8 mouse cellular contexts compared by ENCODE assay signal in genomic region chr10:76668947-76669284, GRCm38 (mm10). TPM values are rescaled to one million over a fixed set of nuclear protein-coding genes. Genes with fewer than 3 reads are reported as not detected.
DNase-seq lines count a peak whose midpoint lies in the region; ATAC-seq and TF ChIP-seq lines count a peak whose summit lies in the region.

No protein-coding gene starts in this region.

- H3K4me2 ChIP-seq in heart, postnatal 0 days (ENCODE audit: low read depth, low read length), result no peak overlapping the region
- H3K4me2 ChIP-seq in stomach, embryonic 16.5 days (ENCODE audit: low read depth, low read length), result no peak overlapping the region
- H3K4me2 ChIP-seq in forebrain, embryonic 12.5 days, result no peak overlapping the region

- no peak for TF ChIP-seq POLR2A in brain, embryonic 14.5 days (IDR thresholded peaks at IDR 0.05; ENCODE audit: borderline replicate concordance, extremely low read depth, insufficient read depth, insufficient read length, poor library complexity, severe bottlenecking)

- peak; percentile 98 for DNase-seq in heart, adult 11 months
- no peak for DNase-seq in heart, postnatal 25 days (ENCODE audit: low spot score)
- peak; percentile 36 for DNase-seq in brain, embryonic 14.5 days (ENCODE audit: low read depth)
- peak; percentile 20 for DNase-seq in heart, postnatal 0 days (ENCODE audit: low spot score)
- peak; percentile 19 to 89 for DNase-seq in left cerebral cortex, adult 8-10 months (ENCODE audit: low spot score in 2 of 2)
- DNase-seq in natural killer cell, adult 2 months (ENCODE audit: low spot score in 2 of 2), result no peak

- intact Hi-C loops in heart, postnatal 25 days (cut with DNase I), result no loop called here

- H3K36me3 ChIP-seq in heart, postnatal 0 days (replicated peaks; ENCODE audit: control insufficient read depth, insufficient read depth, low read length), result no peaks in the 10 kb centered on the region
- no peaks in the 10 kb centered on the region for H3K36me3 ChIP-seq in stomach, embryonic 16.5 days (ENCODE audit: control insufficient read depth, insufficient read depth, low read length)
- H3K36me3 ChIP-seq in forebrain, embryonic 12.5 days (replicated peaks), result no peaks in the 10 kb centered on the region

- no peak for TF ChIP-seq EP300 in heart, postnatal 0 days (IDR thresholded peaks at IDR 0.05; ENCODE audit: low read depth)

- peaks cover 13% of the 10 kb centered on the region; the same call in 1 of the 2 replicates for H3K9me3 ChIP-seq in heart, postnatal 0 days (replicated peaks; ENCODE audit: control insufficient read depth, low read length)
- H3K9me3 ChIP-seq in stomach, embryonic 16.5 days (replicated peaks; ENCODE audit: control insufficient read depth, low read length), result peaks cover 10% of the 10 kb centered on the region
- H3K9me3 ChIP-seq in forebrain, embryonic 12.5 days, result no peaks in the 10 kb centered on the region

- H3K27ac ChIP-seq in heart, postnatal 0 days (ENCODE audit: low read depth), result peak overlapping the region; percentile 23; the same call in 1 of the 2 replicates
- peak overlapping the region; percentile 85 for H3K27ac ChIP-seq in stomach, embryonic 16.5 days (ENCODE audit: low read length)
- no peak overlapping the region for H3K27ac ChIP-seq in forebrain, embryonic 12.5 days

- no peaks in the 10 kb centered on the region for H3K27me3 ChIP-seq in heart, postnatal 0 days (ENCODE audit: control insufficient read depth, insufficient read depth, low read length)
- H3K27me3 ChIP-seq in stomach, embryonic 16.5 days (ENCODE audit: control insufficient read depth, insufficient read depth, low read length), result no peaks in the 10 kb centered on the region
- H3K27me3 ChIP-seq in forebrain, embryonic 12.5 days, result no peaks in the 10 kb centered on the region

- ATAC-seq in heart, postnatal 0 days (ENCODE audit: insufficient read depth, low read depth), result peak; percentile 44; the same call in 1 of the 2 replicates
- ATAC-seq in stomach, embryonic 16.5 days (ENCODE audit: insufficient read depth, low FRiP score), result peak; percentile 73; the same call in 1 of the 2 replicates
- no peak for ATAC-seq in forebrain, embryonic 12.5 days (ENCODE audit: low FRiP score)

- 56% methylated on average over 7 of the region's 7 CpGs for WGBS in heart, postnatal 0 days
- 35% methylated on average over 7 of the region's 7 CpGs for WGBS in stomach, embryonic 16.5 days
- WGBS in forebrain, embryonic 12.5 days, result 80% methylated on average over 7 of the region's 7 CpGs

- no peaks in the 10 kb centered on the region for H3K4me1 ChIP-seq in heart, postnatal 0 days (ENCODE audit: control insufficient read depth, insufficient read depth)
- peaks cover 4% of the 10 kb centered on the region; the same call in 1 of the 2 replicates for H3K4me1 ChIP-seq in stomach, embryonic 16.5 days (ENCODE audit: control insufficient read depth, insufficient read depth, low read length)
- H3K4me1 ChIP-seq in forebrain, embryonic 12.5 days, result no peaks in the 10 kb centered on the region

- H3K4me3 ChIP-seq in heart, postnatal 0 days (ENCODE audit: low read depth, low read length), result no peak overlapping the region
- no peak overlapping the region for H3K4me3 ChIP-seq in stomach, embryonic 16.5 days (replicated peaks; ENCODE audit: low read length)
- H3K4me3 ChIP-seq in forebrain, embryonic 12.5 days (replicated peaks), result no peak overlapping the region

- no peak overlapping the region for H3K9ac ChIP-seq in heart, postnatal 0 days (replicated peaks; ENCODE audit: low read depth, low read length)
- H3K9ac ChIP-seq in stomach, embryonic 16.5 days (ENCODE audit: low read length), result no peak overlapping the region
- H3K9ac ChIP-seq in forebrain, embryonic 12.5 days, result no peak overlapping the region

- no peak for TF ChIP-seq CTCF in brain, embryonic 14.5 days (IDR thresholded peaks at IDR 0.05; ENCODE audit: borderline replicate concordance, extremely low read depth, insufficient read depth, insufficient read length)
- TF ChIP-seq CTCF in heart, postnatal 0 days (IDR thresholded peaks at IDR 0.05; ENCODE audit: low read depth), result no peak

RNA-seq across cellular contexts. Expression of gene Col6a2, which starts 45.5 kb away (rescaled TPM):
- total RNA-seq in heart, postnatal 25 days (2021), result 100 to 1,000 TPM in 1 of 2 experiments, 10 to 100 TPM in 1; 94.0 to 106 TPM
- 28.1 and 49.8 TPM in 2 replicates for polyA plus RNA-seq in brain, embryonic 14.5 days (2012; rRNA removed)
- 133 and 156 TPM in 2 replicates for total RNA-seq in heart, postnatal 0 days (2014; rRNA removed; ENCODE audit: low replicate concordance)
- 67.6 and 72.4 TPM in 2 replicates for polyA plus RNA-seq in heart, postnatal 0 days (2015; fragmentation: Nextera tagmentation; extraction: Ambion mirVana)
- 10 to 100 TPM; 11.0 to 13.7 (median 11.7) TPM for total RNA-seq in left cerebral cortex, adult 8-10 months (2022)
- 263 and 287 TPM in 2 replicates for polyA plus RNA-seq in stomach, embryonic 16.5 days (2015; fragmentation: Nextera tagmentation; extraction: Ambion mirVana)
- 14.8 and 18.7 TPM in 2 replicates for polyA plus RNA-seq in forebrain, embryonic 12.5 days (2016; fragmentation: Nextera tagmentation; extraction: Ambion mirVana)

RNA-seq across cellular contexts. Expression of gene Col6a1, which starts 57.1 kb away (rescaled TPM):
- total RNA-seq in heart, postnatal 25 days (2021), result 10 to 100 TPM; 83.0 to 93.0 TPM
- polyA plus RNA-seq in brain, embryonic 14.5 days (2012; rRNA removed), result 30.4 and 47.4 TPM in 2 replicates
- 97.3 and 142 TPM in 2 replicates for total RNA-seq in heart, postnatal 0 days (2014; rRNA removed; ENCODE audit: low replicate concordance)
- polyA plus RNA-seq in heart, postnatal 0 days (2015; fragmentation: Nextera tagmentation; extraction: Ambion mirVana), result 68.6 and 69.7 TPM in 2 replicates
- 10 to 100 TPM; 48.8 to 56.0 (median 51.9) TPM for total RNA-seq in left cerebral cortex, adult 8-10 months (2022)
- polyA plus RNA-seq in stomach, embryonic 16.5 days (2015; fragmentation: Nextera tagmentation; extraction: Ambion mirVana), result 433 and 468 TPM in 2 replicates
- 11.2 and 14.7 TPM in 2 replicates for polyA plus RNA-seq in forebrain, embryonic 12.5 days (2016; fragmentation: Nextera tagmentation; extraction: Ambion mirVana)

Comparison
In these comparisons a context has a peak if more than half of its experiments do, and no peak if none do; other contexts are left out.
1. DNase-seq: peak in heart, adult 11 months (single experiment), brain, embryonic 14.5 days (single experiment), heart, postnatal 0 days (single experiment) and left cerebral cortex, adult 8-10 months (2 of 2); none in heart, postnatal 25 days (single experiment) and natural killer cell, adult 2 months (0 of 2).